Mouse (Mus musculus) heart, postnatal 14 days (tissue): ENCODE results near the gene Psenen. TPM values are rescaled to one million over a fixed set of nuclear protein-coding genes. Genes with fewer than 3 reads are reported as not detected.

Source experiments
- DNase-seq, 2 experiments: peaks; one replicate each; pipeline ENCODE4 v3.0.0; 2021 to 2022
- intact Hi-C: fragments of 180-260 bp; cut with DNase I; formaldehyde crosslinking; loops from one replicate; pipeline ENCODE4 v1.15.1; 2025
- total RNA-seq, 2 experiments: library from RNA; stranded (reverse); gene quantifications; 2 replicates each; pipeline ENCODE4 v1.2.3; 2021

Gene Psenen
- total RNA-seq, 2 experiments from 2014 or later = 66.3 to 67.3 TPM

DNA sequence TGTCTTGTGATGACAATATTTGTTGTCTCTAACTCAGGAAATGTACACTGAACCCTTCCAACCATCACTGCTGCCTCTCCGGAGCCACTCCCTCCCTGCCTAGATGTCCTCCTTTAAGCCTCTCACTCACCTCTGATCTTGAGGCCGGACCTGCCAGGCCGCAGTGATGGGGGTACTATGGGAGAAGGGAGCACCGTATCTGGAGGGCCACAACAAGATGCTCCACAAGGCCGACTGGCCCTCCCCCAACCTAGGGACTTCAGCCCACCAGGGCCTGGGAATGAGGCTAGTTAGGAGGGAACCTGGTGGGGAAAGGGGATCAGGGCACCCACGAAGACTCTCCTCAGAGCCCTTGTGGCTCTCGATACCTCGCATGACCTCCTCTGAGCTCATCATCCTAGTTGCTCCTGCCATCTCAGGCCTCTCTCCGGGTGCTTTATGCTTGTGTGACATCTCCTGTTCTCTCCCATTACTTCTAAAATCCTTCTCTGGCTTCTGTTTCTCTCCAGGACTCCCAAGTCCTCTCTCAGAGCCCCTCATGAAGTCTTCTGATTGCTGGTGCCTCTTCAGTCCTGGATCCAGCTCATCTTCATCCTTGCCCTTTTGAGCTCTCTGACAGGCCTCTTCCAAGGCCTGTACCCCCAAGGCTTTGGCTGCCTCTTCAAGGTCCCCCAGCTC lies 27.6 kb upstream of the Psenen start:
- intact Hi-C loops = loop anchor here (1.0 kb wide), 1 partner anchor 22 kb away; no protein-coding TSS in a partner anchor
- no peak for DNase-seq

- DNase-seq = peak; percentile 88 to 90
Observed at GRCm38 (mm10) chr7:30589435-30590301, 26.2 kb upstream of the Psenen start.

DNA sequence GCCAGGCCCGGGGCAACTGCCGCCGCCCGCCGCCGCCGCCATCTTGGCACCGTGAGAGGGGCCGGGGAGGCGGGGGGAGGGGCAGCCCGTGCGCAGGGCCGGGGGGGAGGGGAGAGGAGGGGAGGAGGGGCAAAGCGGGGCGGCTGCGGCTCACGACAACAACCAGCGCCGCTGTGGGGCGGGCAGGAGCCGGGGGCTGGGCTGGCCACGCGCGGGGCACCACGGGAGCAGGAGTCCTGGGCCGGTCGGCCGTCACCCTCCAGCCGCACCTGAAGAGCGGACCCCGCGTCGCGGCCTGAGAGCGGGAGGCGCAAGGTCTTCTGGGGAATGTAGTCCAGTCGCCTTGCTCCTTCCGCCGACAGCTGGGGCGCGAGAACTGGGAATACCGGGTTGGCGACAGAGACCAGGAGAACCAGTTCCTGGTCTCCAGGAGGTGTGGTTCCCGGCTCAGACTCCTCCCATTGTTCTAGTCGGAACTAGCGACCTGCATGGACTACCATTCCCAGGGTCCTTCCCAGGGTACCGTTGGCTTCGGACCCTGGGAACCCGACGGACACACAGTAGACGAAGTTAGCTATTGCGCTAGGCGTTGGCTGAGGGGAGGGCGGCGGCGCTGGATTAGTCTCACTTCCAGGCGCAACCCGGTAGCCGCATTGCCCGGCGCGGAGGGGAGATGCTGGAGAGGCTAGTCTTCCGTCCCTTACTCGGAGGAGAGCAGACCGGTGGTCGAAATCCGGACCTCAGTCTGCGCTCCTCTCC lies 25.4 kb upstream of the Psenen start, which contains the start of gene Kmt2b:
Gene Kmt2b, minus strand, starts transcription at position 51 of the 759 bp plus-strand sequence.
- DNase-seq = peak; percentile 95 to 97
- intact Hi-C loops = loop anchor here (1.0 to 2.0 kb wide), 3 partner anchors 19 to 270 kb away; no protein-coding TSS in a partner anchor

More at GRCm38 (mm10) chr7:30589435-30590301, 26.2 kb upstream of the Psenen start:
- intact Hi-C loops = loop anchor here (1.0 to 2.0 kb wide), 3 partner anchors 19 to 269 kb away; no protein-coding TSS in a partner anchor

DNA sequence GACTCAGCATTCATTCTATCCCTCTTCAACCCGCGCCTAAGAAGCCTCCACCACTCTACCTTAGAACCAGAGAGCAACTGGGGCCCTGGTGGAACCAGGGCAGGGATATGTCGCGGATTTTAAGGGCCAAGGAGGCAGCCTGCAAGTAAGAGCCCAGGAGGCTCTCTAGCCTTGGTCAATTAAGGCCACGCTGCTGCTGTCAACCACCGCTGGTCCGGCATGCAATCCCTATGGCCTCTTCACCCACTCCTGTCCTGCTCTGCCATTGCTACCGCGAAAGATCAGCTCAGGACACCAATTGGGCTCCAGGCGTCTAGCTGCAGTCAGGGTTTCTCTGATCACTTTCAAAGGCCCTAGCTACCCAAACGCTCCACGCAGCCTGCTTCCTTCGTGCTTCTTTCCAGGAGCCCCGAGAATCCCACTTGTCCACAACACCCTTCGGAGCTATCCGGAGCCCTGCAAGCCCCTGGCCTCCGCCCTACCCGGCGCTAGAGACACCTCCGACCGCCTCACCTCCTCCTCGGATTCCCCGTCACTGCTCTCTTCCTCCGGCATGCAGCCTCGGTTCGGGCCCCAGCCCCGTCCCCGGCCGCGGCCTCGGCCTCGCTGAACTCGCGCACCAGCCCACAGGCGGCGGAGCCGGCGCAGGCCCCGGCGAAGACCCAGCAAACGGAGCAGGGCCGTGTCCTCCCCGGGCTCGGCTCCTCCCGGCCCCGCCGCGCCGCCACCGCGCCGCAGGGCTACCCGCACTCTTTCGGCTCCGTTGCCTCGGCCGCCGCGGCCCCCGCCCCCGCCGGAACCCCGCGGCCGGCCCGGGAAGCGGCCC lies 24.6 kb upstream of the Psenen start:
- intact Hi-C loops = loop anchor here (1.0 to 2.0 kb wide), 2 partner anchors 24 to 271 kb away; no protein-coding TSS in a partner anchor
- peak in 1 of 2 experiments; percentile 47 for DNase-seq

DNA sequence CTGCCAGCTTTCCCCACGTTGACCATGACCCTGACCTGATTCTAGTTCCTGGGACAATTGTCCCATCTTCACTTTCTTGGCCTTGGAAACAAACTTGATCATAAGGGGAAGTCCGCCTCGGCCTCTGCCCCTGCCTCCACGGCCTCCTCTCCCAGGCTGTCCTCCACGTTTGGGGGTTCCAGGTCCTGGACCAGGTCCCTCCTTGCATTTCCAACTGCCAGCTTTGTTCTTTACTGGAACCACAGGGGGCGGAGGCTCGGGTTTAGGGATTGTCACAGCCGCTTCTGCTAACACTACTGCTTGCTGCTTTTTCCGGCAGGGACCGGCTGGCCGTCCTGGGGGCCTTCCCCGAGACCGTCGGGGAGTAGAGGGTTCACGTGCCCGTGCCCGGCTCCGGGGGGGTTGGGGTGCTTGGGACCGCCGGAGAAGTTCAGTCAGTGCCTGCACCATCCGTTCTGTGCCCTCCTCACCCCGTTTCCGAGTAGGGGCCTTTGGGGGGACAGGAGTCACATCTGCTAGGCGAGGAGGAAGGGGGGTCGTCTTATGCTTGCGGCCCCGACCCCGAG lies 23.1 kb upstream of the Psenen start:
- intact Hi-C loops = no loop called here

GRCm38 (mm10) chr7:30585170-30585569 lies 21.7 kb upstream of the Psenen start:
- intact Hi-C loops = no loop called here

More for the DNA sequence above, 23.1 kb upstream of the Psenen start:
- no peak for DNase-seq

GRCm38 (mm10) chr7:30584339-30584738 lies 20.9 kb upstream of the Psenen start:
- intact Hi-C loops = no loop called here

More at GRCm38 (mm10) chr7:30585170-30585569, 21.7 kb upstream of the Psenen start:
- no peak for DNase-seq

DNA sequence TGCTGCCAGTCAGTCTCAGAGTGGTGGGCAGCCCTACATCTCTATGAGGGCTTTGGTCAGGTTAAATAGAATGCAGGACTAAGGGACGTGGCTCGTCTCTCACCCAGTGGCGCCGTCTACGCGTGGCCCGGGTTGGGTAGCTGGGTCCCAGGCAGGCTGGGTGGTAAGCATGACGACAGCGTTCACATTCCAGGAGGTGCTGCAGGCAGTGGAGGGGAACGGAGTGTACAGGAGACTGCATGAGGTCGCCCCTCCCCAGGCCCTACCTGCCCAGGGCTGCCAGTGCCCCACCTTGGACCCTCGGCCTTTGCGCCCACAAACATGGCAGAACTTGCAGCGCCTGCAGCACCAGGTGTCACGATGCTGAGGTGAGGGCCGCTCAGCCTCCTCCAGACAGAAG lies 18.1 kb upstream of the Psenen start:
- intact Hi-C loops = no loop called here
- DNase-seq = no peak

More at GRCm38 (mm10) chr7:30584339-30584738, 20.9 kb upstream of the Psenen start:
- no peak for DNase-seq

DNA sequence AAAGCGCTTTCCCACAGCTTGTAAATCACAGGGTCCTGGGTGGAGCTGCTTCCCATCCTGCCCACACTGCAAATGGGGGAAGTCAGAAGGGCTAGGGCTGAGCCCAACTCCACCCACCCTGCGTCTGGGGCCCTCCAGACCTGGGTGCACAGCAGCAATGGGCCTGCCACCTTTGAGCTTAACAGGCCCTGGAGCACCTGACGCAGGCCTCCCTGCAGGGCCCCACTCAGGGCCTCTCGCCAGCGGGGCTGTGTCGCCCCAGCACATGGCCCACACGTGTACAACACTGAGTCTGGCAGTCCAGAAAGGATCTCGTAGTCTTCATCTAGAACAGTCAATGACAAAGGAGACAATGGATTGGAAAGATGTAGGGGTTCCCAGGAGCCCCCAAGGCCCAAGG lies 16.5 kb upstream of the Psenen start:
- intact Hi-C loops = no loop called here

GRCm38 (mm10) chr7:30572969-30573368 lies 9.5 kb upstream of the Psenen start:
- intact Hi-C loops = no loop called here
- DNase-seq = peak; percentile 49 to 70

More for the DNA sequence above, 16.5 kb upstream of the Psenen start:
- DNase-seq = no peak

DNA sequence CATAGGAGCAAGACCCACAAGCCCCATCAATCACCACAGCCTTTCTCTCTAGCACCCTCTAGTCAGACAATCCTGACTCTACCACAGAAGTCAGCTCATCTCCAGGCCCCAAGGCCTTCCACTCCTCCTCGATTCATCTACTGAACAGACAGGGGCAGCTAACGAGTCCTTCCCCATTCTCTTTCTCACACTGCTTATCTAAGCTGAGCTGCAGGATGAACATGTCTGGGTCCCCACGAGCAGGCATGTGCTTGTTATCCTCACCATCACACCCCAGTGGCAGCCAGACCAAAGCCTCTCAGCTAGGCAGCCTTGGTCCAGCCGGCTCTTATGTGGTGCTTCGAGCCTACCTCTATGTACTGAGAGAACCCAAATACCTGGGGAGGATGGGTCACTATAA lies 9.0 kb upstream of the Psenen start:
- intact Hi-C loops = no loop called here
- DNase-seq = no peak

GRCm38 (mm10) chr7:30567555-30567954 lies 4.1 kb upstream of the Psenen start:
- intact Hi-C loops = no loop called here
- DNase-seq = no peak

- intact Hi-C loops = no loop called here
- no peak for DNase-seq
Observed at GRCm38 (mm10) chr7:30566033-30566432, 2.6 kb upstream of the Psenen start.

GRCm38 (mm10) chr7:30564970-30565571 lies 1.6 kb upstream of the Psenen start, which contains the start of gene Igflr1:
Igflr1 (plus strand) TSS chr7:30565427.
- DNase-seq = no peak
- intact Hi-C loops = loop anchor here (1.0 to 2.0 kb wide), 2 partner anchors 18 to 23 kb away; partner anchors contain the start of gene Kmt2b

DNA sequence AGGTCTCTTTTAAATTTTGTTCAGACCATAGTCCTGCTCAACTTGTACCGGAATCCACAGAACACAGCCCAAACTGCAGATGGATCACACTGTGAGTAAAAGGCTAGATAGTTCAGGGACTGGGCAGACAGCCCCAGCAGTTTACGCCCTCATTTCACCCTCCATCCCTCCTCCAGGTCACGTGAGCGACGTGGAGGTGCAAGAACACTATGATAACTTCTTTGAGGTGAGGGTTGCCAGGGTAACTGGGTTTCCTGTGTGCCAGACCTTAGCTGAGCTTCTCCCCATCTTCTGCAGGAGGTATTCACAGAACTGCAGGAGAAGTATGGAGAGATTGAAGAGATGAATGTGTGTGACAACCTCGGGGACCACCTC lies 466 bp upstream of the Psenen start:
- intact Hi-C loops = loop anchor here (1.0 to 2.0 kb wide), 2 partner anchors 19 to 24 kb away; partner anchors contain the start of gene Kmt2b
- no peak for DNase-seq

DNA sequence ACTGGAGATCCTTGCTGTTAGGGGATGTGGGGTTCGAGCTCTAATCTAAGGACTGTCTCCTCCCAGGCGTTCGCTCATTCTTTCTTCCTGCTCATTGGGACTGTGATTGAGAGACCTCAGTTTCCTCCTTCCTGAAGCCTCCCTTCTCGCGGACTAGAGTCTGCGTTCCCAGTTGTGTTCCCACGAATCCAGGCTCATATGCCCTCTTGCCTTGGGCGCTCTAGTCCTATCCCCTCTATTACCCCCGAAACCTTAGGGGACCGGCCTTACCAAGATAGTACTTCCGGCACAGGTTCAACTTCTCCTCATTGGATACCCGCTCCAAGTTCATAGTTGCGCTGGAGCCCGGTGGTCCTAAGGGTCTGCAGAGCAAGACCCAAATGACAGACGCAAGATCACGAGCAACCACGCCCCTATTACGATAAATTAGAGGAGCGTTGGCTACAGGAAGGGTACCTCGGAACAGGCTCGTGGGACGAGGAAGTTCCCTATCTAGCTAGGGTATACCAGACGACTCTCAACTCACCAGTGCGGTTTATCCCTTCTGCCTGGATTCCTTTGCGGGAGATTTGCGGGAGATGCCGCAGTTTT lies 806 bp downstream of the Psenen start:
- DNase-seq = no peak
- intact Hi-C loops = no loop called here

DNA sequence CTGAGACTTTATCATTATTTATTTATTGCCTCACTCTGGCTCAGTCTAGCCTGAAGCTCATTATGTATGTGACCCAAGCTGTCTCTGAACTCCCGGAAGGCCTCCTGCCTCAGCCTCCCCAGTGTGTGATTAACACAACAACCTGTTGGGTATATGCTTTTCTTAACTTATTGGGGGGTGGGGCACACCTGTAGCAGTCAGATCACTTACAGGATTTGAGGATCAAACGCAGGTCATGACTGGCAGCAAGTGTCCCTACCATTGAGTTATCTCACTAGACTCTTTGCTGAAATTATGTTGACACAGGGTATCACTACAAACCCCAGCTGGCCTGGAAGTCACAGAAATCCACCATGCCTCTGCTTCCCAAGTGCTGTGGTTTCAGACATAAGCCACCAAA lies 3.1 kb downstream of the Psenen start:
- intact Hi-C loops = no loop called here
- DNase-seq = no peak

DNA sequence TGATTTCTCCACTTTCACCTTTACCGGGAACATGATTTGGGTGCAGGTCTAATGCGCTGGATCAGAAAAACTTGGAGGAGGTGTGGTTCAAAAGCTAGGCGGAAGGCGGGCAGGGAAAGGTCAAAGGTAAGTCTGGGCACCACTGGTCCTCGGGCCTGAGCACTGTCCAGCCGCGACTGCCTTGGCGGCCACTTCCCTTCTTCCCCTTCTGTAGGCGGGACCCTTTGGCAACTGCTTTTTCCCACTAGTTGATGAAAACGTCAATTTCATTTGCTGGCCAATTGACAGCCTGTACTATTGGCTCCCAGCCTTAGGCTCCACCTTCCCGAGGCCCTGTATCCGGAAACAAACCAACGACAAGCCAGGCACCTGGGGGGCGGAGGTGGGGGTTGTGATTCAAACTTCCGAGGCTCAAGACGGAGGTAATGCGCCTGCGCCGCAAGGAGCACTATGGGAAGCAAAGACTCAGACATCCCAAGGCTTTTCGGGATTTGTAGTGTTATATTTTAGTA lies 3.9 kb downstream of the Psenen start, which contains the start of gene Lin37:
Gene Lin37, minus strand, starts transcription at position 396 of the 512 bp plus-strand sequence.
- intact Hi-C loops = no loop called here

More for the DNA sequence above, 3.9 kb downstream of the Psenen start, which contains the start of gene Lin37:
- peak; percentile 94 for DNase-seq
